Mouse (Mus musculus) E14TG2a.4 (cell line): ENCODE results near the gene 2010111I01Rik.

ENCODE experiments used
- H3K27me3 ChIP-seq: 2 replicates; pipeline ENCODE4 v1.6.1; 2014; ENCODE audit warnings: low read length, control low read depth; ENCODE audit not compliant: insufficient read depth
- H3K36me3 ChIP-seq: 2 replicates; pipeline ENCODE4 v1.6.1; 2014; ENCODE audit warnings: low read length, control low read depth; ENCODE audit not compliant: insufficient read depth
- H3K4me1 ChIP-seq: replicated peaks from 2 replicates; pipeline ENCODE4 v1.6.1; 2014; ENCODE audit warnings: low read depth, low read length, control low read depth
- H3K4me3 ChIP-seq: replicated peaks from 2 replicates; pipeline ENCODE4 v1.5.1; 2014; ENCODE audit warnings: mild to moderate bottlenecking, low read length
- H3K9me3 ChIP-seq: 2 replicates; pipeline ENCODE4 v1.6.1; 2014; ENCODE audit warnings: low read length, control low read depth
- CTCF ChIP-seq: conservative IDR thresholded peaks from 2 replicates; pipeline ENCODE4 v1.5.1; 2014; ENCODE audit warnings: low read length
- NANOG ChIP-seq: IDR thresholded peaks from 2 replicates; pipeline ENCODE4 v1.6.1; 2014; ENCODE audit warnings: borderline replicate concordance, low read length, mixed read lengths
- POU5F1 ChIP-seq: IDR thresholded peaks from 2 replicates; pipeline ENCODE4 v1.6.1; 2014; ENCODE audit warnings: low read length, borderline replicate concordance

The 2010111I01Rik gene

DNA sequence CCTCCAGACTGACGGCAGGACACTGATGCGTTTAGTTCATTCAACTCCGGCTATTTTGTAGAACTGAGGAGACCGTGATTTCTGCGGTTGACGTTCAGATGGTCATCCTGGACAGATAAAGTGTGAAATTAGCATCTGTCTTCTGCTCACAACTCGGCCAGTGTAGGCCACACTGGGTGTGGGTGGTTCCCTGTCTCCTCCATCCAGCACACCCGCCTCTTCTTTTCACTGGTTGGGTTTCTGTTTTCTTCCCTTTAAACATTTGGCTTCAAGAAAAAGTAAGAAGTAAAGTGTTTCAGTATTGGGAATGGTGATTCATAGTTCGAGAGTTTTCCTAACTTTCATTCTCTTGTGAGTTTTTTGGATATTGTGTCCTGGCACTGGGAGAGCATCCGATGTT, 283.6 kb downstream of the 2010111I01Rik start:
- Histone ChIP-seq H3K36me3 (peaks cover 37% of the 10 kb centered on the region), H3K9me3 (no peaks in the 10 kb centered on the region), H3K4me3 (no peak overlapping the region), H3K27me3 (no peaks in the 10 kb centered on the region), H3K4me1 (peaks cover 30% of the 10 kb centered on the region)
- TF ChIP-seq CTCF (no peak), POU5F1 (no peak), NANOG (no peak)

DNA sequence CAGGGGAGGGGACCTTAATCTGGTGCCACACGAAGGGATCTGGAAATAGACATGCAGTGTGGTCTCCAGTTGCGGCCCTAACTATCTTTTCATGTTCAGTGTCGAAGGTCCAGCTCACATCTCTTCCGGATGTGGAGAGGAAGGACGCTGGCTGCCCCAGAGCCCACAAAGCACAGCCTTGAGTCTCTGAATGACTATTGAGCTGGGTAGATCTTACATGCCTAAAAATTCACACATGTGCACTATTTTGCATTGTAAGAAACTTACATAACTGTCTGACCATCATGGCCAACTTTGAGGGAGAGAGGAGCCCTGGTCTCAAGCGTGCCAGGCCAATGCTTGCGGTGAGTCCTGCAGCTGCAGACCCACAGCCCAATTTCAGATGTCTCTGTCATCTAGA, 284.5 kb downstream of the 2010111I01Rik start:
- Histone ChIP-seq H3K9me3 (no peaks in the 10 kb centered on the region), H3K4me3 (no peak overlapping the region), H3K36me3 (peaks cover 42% of the 10 kb centered on the region), H3K4me1 (peaks cover 30% of the 10 kb centered on the region), H3K27me3 (no peaks in the 10 kb centered on the region)
- no peak for TF ChIP-seq POU5F1

GRCm38 (mm10) chr13:63249741-63250431, 285.2 kb downstream of the 2010111I01Rik start:
- TF ChIP-seq POU5F1 (no peak), CTCF (no peak), NANOG (no peak)
- Histone ChIP-seq H3K36me3 (peaks cover 42% of the 10 kb centered on the region), H3K4me1 (peaks cover 30% of the 10 kb centered on the region)

GRCm38 (mm10) chr13:63250441-63250980, 285.8 kb downstream of the 2010111I01Rik start:
- Histone ChIP-seq H3K4me1 (peaks cover 32% of the 10 kb centered on the region), H3K27me3 (no peaks in the 10 kb centered on the region), H3K36me3 (peaks cover 36% of the 10 kb centered on the region), H3K9me3 (no peaks in the 10 kb centered on the region), H3K4me3 (no peak overlapping the region)
- TF ChIP-seq CTCF = no peak

More at GRCm38 (mm10) chr13:63249741-63250431, 285.2 kb downstream of the 2010111I01Rik start:
- H3K4me3 ChIP-seq = no peak overlapping the region
- no peaks in the 10 kb centered on the region for H3K9me3 ChIP-seq
- H3K27me3 ChIP-seq = no peaks in the 10 kb centered on the region

- Histone ChIP-seq H3K4me3 (no peak overlapping the region), H3K36me3 (peaks cover 32% of the 10 kb centered on the region), H3K27me3 (no peaks in the 10 kb centered on the region), H3K4me1 (peaks cover 32% of the 10 kb centered on the region), H3K9me3 (no peaks in the 10 kb centered on the region)
- TF ChIP-seq POU5F1 (no peak), CTCF (no peak), NANOG (no peak)
Measured at GRCm38 (mm10) chr13:63251118-63251889, 286.6 kb downstream of the 2010111I01Rik start.

DNA sequence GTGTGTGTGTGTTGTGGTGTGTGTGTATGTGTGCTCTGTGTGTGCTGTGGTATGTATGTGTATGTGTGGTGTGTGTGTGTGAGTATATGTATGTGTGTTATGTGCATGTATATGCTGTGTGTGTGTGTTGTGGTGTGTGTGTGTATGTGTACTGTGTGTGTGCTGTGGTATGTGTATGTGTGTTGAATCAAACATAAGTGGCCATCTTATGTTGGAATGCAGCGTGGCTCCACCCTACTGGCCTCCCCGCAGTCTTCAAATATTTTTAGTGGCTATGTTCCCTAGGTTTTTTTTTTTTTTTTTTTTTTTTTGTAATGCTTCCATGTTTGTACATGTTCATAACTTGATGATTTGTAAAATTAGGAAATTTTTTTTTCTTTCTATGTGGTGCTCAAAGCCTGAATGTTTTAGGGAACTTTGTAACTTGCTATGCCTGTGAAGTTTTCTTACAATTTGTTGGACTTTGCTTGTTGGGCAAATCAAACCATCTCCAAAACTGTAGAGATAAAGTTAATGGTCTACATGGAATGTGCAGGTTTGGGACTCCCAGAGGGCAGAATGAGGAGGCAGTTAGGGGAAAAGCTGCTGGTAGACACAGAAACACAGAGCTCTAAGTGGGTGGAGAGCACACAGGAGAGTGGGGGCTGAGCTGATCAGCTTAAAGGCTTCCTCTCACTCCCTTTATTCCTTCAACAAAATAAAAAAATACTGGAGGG, 287.8 kb downstream of the 2010111I01Rik start:
- TF ChIP-seq CTCF (no peak), NANOG (no peak), POU5F1 (no peak)
- H3K4me3 ChIP-seq = no peak overlapping the region
- no peaks in the 10 kb centered on the region for H3K9me3 ChIP-seq
- H3K4me1 ChIP-seq = peaks cover 22% of the 10 kb centered on the region
- peaks cover 32% of the 10 kb centered on the region for H3K36me3 ChIP-seq
- no peaks in the 10 kb centered on the region for H3K27me3 ChIP-seq

DNA sequence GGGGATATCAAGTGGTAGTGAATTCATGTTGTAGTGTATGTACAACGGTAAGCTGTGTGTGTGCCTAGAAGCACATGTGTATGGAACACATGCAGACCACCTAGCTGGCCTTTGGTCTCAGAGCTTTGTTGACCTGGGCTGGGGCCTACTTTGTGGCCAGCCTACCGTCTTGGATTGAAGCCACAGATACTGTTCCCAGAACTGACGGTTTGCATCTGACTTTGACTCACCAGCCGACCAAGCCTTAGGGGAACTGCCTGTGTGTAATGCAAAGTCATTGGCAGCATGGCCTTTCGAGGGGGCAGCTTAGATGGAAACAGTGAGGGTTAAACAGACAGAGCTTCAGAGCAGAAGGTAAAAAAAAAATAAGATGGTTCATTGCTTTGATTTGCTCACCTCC, 288.5 kb downstream of the 2010111I01Rik start:
- H3K4me3 ChIP-seq = no peak overlapping the region
- peaks cover 18% of the 10 kb centered on the region for H3K4me1 ChIP-seq
- TF ChIP-seq CTCF = no peak
- no peak for TF ChIP-seq POU5F1
- no peak for TF ChIP-seq NANOG

DNA sequence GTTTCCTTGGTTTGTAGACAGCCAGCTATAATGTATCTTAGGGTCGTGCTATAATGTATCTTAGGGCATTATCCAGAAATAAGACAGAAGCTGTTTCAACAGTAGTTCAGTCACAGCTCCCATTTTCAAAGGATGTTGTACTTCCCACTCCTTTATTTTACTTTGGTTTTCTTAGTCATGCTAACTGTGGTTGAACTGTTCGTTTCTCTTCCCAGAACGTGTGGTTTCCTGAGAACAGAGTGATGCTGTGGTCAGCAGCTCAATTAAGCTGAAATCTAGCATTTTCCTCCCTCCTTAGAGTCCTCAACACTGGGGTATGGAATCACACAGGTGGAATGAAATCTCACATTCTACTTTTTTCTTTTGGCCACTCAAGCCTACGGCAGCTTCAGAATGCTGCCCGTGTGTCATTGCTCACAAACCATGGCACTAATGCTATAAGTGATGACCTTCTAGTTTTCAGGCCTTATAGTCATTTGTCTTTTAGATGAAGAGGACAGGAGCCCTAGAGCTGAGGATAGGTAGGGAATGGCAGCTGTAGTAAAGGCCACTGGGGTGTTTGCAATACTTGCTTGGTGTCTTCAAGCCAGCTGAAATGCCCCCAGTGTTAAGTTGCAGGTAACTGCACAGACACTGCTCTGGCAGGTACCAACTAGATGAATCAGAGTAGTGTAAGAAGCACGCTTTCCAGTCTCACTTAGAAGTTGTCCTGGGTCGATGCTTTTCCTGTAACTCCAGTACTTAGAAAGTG, 289.4 kb downstream of the 2010111I01Rik start:
- Histone ChIP-seq H3K4me3 (no peak overlapping the region), H3K9me3 (no peaks in the 10 kb centered on the region), H3K4me1 (peaks cover 21% of the 10 kb centered on the region), H3K36me3 (peaks cover 28% of the 10 kb centered on the region), H3K27me3 (no peaks in the 10 kb centered on the region)
- TF ChIP-seq POU5F1 (no peak), NANOG (no peak), CTCF (no peak)

More for the DNA sequence above, 288.5 kb downstream of the 2010111I01Rik start:
- H3K9me3 ChIP-seq = no peaks in the 10 kb centered on the region
- no peaks in the 10 kb centered on the region for H3K27me3 ChIP-seq
- peaks cover 28% of the 10 kb centered on the region for H3K36me3 ChIP-seq
